Mouse (Mus musculus) kidney, adult 18-20 months (tissue): ENCODE data around the gene Rnf213.

ENCODE experiments used
- DNase-seq: peaks from one replicate; pipeline ENCODE4 v3.0.0; 2021

Gene Rnf213

DNA sequence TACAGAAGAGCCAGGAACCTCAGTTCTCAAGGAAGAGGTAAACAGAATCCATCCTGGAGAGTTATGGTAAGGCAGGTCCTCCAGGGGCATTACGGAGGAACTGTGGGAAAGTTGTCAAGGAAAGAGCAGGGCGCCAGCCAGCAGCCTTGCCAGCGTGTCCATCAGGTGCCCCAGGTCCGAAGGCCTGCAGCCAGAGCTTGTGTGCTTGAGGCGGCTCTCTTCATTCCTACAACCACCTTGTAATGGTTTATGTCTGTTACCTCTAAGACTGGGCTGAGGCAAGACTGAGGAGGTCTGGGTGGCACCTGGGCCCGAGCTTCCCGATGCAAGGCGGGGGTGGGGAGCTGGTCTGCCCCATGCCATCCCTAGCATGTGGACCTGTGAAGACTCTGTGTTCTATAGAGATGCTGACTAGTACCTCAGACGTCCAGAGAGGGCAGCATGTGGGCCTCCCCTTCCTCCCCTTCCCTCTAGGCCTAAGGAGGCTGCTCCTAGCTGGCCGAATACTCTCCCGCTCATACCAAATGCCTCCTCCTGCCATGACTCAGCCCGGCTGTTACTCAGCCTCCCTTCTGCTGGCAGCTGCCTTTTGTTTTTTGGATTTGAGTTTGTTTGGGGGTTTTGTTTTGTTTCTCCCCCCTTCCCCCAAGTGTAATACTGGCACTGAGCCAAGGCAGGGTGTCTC is 123.9 kb downstream of the Rnf213 start:
- no peak for DNase-seq

DNA sequence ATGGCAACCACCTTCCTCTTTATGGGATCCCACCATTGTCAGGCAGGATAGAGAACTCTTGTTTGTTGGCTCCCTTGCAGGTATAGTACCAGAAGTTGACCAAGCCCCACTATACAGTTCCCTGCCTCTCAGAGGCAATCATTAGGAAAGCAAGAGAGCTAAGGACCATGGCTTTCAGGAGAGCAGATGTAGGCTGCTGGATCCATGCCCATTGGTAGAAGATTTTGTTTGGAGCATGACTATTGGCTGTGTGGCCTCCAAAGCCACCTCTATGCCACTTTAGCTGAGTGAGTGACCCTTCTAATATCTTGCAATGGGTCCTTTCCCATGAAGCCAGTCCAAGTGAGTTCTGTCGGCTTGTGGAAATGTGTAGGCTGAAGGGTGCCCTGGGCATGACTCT is 126.5 kb downstream of the Rnf213 start:
- no peak for DNase-seq

GRCm38 (mm10) chr11:119520005-119520712 is 127.3 kb downstream of the Rnf213 start:
- DNase-seq, result no peak

DNA sequence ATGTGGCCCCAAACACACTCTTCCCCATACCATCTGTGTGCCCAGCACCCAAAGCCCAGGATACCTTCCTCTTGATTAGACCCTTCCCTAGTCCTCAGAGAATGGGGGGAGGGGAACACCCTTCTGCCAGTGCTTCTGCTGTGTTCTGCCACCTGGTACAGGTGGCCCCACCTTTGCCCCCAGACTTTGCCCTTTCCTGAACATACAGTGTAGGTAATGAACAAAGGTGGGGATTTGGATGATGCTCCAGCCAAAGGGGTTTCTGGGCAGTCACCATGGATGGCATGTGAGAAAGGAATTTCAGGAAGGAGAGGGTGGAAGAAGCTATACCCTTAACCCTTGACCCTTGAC is 127.8 kb downstream of the Rnf213 start:
- no peak for DNase-seq

DNA sequence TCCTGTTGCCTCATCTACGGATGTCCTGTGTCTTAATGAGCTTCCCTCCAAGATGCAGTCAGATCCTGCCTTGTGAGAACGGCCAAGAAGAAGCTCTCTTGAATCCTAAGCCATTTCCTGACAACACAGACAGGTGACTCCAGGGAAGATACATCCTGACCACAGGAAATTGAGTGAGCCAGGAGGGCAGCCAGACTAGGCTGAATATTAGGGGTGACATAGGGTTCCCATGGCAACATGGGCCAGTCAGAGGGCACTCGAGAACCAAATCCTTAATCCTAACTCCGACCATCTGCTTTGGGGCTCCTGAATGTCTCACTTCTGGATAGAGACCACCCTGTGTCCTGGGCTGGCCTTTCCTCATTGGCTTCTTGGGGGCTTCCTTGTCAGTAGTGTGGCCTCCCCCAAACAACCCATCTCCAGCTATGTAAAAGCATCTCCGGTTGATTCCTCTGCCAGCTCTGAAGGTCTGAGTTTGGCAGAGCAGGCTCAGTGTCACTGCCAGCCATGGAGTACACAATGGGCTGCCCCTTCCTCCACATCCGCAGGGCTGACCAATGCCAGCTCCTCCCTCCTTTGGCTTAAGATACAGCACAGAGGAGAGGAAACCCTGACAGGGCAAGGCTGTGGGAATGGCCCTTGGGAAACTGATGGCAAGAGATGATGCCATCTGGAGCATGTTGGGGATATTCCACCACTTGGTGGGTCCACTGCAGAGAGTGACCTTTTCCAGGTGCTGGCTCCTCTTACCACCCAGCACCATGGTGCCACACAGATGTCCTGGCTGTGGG is 129.2 kb downstream of the Rnf213 start:
- no peak for DNase-seq

GRCm38 (mm10) chr11:119522779-119523178 is 129.9 kb downstream of the Rnf213 start:
- peak; percentile 22 for DNase-seq

DNA sequence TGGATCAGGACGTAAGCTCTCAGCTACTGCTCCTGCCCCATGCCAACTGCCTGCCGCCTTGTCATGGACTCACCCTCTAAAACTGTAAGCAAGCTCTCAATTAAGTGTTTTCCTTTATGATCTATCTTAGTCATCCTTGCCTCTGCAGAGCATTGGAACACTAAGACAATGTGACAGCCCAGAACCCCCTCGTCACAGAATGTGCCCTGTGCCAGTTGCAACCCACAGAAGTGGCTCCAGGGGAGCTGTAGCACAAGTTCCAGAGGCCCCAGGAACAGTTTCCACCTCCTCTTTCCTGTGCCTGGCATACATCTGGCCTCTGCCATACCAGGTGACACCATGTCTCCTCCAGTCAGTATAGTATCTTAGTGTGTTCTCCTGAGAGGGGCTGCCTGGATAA is 130.5 kb downstream of the Rnf213 start:
- no peak for DNase-seq

DNA sequence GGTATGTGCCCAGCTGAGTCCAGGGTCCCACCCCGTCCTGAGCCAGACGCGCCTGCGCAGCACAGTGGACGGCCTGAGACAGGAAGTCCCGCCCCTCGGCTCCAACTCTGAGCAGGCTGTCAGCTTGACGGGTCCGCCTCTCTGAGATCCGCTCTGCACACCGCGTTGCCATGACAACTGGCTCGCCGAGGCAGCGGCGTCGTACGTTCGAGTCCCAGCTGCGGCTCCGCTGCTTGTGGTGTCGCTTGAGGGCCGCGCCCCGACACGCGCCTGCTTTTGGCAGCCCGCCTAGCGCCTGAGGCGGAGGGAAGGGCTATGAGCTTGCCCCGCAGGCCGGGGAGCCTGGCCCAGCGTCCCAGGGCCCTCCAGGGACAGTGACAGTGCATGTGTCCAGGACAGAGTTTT is 131.6 kb downstream of the Rnf213 start:
- DNase-seq, result peak; percentile 80

DNA sequence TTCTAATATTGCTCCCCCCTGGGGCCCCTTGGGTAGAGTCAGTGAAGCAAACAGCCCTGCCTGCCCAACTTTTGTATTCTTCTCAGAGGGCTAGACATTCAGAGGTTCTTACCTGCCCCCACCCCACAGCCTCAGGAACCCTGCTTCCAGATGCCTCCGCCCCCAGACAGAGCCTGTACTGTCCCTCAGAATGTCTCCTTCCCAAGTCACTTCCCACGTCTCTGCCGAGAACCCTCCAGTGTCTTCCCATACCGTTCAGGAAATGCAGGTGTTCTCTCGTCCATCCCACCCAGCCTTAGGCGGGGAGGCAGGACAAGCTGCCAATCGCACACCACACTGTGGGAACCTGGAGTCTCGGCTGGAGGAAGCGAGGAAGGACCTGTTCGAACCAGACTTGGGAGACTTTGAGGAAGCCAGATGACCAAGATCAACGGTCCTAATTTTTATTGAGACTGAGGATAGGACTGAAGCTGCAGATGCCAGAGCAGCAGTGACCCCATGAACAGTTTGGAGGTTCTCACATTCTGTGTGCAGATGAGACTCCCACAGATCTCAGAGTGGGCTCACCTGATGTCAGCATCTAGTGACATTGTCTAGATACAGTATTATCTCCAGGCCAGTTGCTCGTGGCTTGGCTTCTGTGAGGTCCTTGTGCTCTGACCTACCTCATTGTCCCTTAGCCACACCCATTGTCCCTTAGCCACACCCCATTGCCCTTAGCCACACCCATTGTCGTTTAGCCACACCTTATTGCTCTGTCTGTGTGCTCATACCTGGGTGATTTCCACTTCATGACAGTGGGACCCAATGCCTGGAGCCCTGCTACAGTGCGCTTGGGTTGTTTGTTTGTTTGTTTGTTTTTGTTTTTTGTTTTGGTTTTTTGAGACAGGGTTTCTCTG is 133.4 kb downstream of the Rnf213 start:
- DNase-seq, result no peak

DNA sequence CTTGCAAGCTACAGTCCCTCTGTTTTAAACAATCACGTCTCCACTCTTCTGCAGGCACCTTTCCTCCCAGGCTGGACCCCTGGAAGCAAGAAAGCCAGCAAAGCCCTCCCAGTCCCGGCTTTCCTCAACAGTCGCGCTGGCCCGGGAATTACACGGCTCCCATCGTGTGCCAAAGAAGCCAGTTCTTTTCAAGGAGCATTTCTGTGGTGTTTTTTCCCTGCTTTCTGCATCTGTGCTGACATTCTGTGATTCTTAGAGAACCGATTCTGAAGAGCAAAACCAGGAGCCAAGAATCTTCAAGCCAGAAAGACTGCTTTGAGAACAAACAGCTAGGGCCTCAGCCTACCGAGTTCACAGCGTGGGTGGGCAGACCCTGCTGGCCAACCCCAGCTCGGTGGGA is 136.0 kb downstream of the Rnf213 start:
- no peak for DNase-seq

DNA sequence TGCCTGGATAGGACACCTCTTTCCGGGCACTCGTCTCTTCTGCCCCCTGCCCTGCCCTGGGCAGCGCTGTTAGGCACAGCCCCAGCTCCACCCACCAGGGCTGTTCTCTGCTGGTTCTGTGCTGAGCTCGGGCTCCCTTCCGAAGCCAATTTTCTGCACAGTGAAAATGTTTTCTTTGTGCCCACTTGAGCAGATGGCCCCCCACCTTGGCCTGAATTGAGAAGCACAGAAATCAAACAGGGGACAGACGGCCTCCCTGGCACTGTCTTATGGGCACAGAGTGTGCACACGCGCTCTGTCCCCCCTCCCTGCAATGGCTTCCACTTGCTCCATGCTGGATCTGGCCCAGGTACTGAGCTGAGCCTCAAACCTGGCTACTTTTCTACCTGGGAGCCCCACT is 139.6 kb downstream of the Rnf213 start:
- DNase-seq, result no peak

DNA sequence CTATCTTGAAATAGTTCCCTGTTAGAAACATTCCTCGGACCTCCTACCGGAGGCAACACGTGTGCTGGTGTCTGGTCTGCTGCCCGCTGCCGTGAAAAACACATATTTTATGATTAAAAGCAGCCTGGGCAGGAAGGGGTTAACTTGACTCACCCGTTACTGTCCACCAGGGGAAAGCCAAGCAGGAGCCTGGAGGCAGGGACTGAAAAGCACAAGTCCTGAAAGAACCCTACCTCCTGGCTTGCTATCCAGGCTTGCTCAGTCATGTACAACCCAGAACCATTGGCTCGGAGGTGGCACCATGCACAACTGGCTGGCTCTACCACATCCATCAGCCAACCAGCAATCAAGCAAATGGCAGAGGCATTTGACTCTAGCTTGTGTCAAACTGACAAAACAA is 140.8 kb downstream of the Rnf213 start:
- no peak for DNase-seq
